Mouse (Mus musculus) cerebellum, adult 2 months (tissue): ENCODE data around the gene Gtsf1l. TPM values are rescaled to one million over a fixed set of nuclear protein-coding genes. Genes with fewer than 3 reads are reported as not detected.

ENCODE experiments used
- DNase-seq, 2 experiments: peaks; one replicate each; pipeline ENCODE4 v3.0.0; 2021
- H3K27ac ChIP-seq: fragments of 200-500 bp; 2 replicates; pipeline ENCODE4 v1.5.1; 2012; ENCODE audit warnings: low read length, control low read depth, inconsistent platforms; ENCODE audit not compliant: insufficient read depth
- H3K27me3 ChIP-seq: fragments of 200-500 bp; 2 replicates; pipeline ENCODE4 v1.6.1; 2012; ENCODE audit warnings: inconsistent platforms, mild to moderate bottlenecking, low read length, moderate library complexity; ENCODE audit not compliant: control insufficient read depth, insufficient read depth
- H3K4me1 ChIP-seq: fragments of 200-500 bp; 2 replicates; pipeline ENCODE4 v1.6.1; 2011; ENCODE audit warnings: low read length; ENCODE audit not compliant: control insufficient read depth, insufficient read depth
- H3K4me3 ChIP-seq: fragments of 200-500 bp; replicated peaks from 2 replicates; pipeline ENCODE3; 2011; ENCODE audit warnings: mild to moderate bottlenecking, low read depth, low read length, control low read depth; ENCODE audit not compliant: insufficient read depth
- CTCF ChIP-seq: fragments of 200-500 bp; IDR thresholded peaks from 2 replicates; pipeline ENCODE4 v1.5.1; 2011; ENCODE audit warnings: low read depth, mild to moderate bottlenecking, control low read depth, low read length, moderate library complexity, borderline replicate concordance; ENCODE audit not compliant: insufficient read depth
- POLR2A ChIP-seq: fragments of 200-500 bp; IDR thresholded peaks from 2 replicates; pipeline ENCODE4 v1.6.1; 2011; ENCODE audit warnings: low read length, control low read depth, borderline replicate concordance; ENCODE audit not compliant: insufficient read depth
- WGBS: fragments of 180-500 bp; shearing (Covaris S2); methylation state at CpG from one replicate; pipeline ENCODE4 v1.1.7; 2018; 5-methylcytosine and 5-hydroxymethylcytosine counted together
- polyA plus RNA-seq: library from polyadenylated mRNA; depleted of rRNA; stranded (reverse); fragments of >200 nt; gene quantifications from 2 replicates; pipeline ENCODE4 v1.2.3, GENCODE M21; 2012

Gtsf1l gene
- polyA plus RNA-seq, 1 experiment = not detected

DNA sequence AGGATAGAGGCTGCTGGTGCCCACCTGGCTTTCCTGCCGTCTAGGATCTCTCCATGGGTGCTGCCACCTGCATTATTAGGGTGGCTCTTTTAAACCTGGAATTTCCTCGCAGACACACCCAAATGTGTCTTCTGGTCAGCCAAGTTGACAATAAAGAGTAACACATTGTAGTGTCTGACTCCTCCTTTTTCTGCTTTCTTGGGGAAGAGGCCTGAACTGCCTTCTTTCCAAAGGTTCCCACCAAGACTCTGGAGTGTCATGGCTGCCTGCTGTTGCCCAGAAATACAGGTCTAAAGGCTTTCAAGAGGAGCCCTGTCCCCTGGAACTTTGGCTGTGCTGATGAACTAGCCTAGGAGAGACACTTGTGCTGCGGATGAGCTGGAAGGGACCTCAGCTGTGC is 3.1 kb downstream of the Gtsf1l start:
- H3K4me3 ChIP-seq = no peak overlapping the region
- no peak overlapping the region for H3K27ac ChIP-seq
- WGBS = 86% methylated on average over 3 of the region's 3 CpGs
- H3K4me1 ChIP-seq = no peaks in the 10 kb centered on the region
- no peak for TF ChIP-seq POLR2A
- TF ChIP-seq CTCF = no peak
- no peaks in the 10 kb centered on the region for H3K27me3 ChIP-seq
- DNase-seq = no peak

DNA sequence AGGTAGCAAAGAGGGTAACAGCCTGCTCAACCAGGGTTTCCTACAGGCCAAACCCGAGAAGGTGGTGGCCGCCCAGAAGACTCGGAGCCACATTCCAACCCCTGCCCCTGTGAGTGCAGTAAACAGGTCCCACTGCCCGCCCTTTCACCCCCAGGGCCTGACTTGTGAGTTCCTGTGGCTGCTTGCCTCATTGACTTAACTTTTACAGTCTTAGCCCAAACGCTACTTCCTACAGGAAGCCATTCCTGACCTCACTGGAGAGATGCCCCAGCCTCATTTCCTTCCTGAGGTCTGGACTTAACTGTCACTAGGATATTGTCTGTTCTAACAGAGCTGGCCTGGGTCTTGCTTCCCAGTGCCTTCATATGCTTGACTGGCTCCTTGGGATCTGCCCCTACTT is 5.1 kb downstream of the Gtsf1l start:
- WGBS = 88% methylated on average over 5 of the region's 5 CpGs
- H3K4me3 ChIP-seq = no peak overlapping the region
- H3K27ac ChIP-seq = no peak overlapping the region
- H3K27me3 ChIP-seq = no peaks in the 10 kb centered on the region
- no peaks in the 10 kb centered on the region for H3K4me1 ChIP-seq
- no peak for TF ChIP-seq POLR2A
- TF ChIP-seq CTCF = no peak
- no peak for DNase-seq

DNA sequence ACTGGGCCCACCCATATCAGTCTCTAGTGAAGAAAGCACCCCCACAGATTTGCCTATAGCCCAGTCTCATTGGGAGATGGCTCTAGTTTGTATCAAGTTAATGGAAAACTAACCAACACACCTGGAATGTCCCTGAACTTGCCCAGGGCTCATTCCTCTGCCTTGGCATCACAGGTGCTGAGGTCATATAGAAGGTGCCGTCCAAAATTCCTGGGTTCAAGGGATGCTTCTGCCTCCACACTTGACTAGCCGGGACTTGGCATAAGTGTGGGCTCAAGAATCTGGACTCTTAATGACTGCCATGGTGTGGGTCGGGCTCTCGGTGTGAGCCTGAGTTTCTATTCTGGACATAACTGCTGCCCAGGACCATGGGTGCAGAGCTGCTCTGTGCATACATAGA is 8.6 kb downstream of the Gtsf1l start:
- H3K27ac ChIP-seq = no peak overlapping the region
- 93% methylated on average over 4 of the region's 4 CpGs for WGBS
- TF ChIP-seq POLR2A = no peak
- TF ChIP-seq CTCF = no peak
- no peaks in the 10 kb centered on the region for H3K4me1 ChIP-seq
- no peak for DNase-seq
- H3K27me3 ChIP-seq = no peaks in the 10 kb centered on the region
- H3K4me3 ChIP-seq = no peak overlapping the region

DNA sequence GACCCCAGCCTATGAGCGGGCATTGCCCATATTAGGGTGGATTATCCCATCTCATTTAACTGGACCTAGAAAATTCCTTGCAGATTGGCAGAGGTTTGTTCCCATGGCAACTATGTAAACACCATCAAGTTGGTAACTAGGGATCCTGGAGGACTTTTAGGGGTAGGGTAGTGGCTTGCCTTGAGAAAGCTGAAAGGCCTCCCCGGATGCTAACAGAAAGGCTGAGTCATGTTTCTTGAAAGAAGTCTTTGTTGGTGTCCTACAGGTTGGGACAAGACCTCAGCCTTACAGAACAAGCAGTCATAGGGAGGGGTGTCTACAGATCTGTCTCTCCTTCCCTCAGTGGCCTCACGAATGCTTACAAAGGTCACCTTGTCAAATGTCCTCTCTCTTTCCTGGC is 12.4 kb downstream of the Gtsf1l start:
- Histone ChIP-seq H3K4me1 (no peaks in the 10 kb centered on the region), H3K4me3 (no peak overlapping the region), H3K27me3 (no peaks in the 10 kb centered on the region), H3K27ac (no peak overlapping the region)
- no peak for TF ChIP-seq CTCF
- TF ChIP-seq POLR2A = no peak
- no peak for DNase-seq
- WGBS = 74% methylated on average over 3 of the region's 3 CpGs

DNA sequence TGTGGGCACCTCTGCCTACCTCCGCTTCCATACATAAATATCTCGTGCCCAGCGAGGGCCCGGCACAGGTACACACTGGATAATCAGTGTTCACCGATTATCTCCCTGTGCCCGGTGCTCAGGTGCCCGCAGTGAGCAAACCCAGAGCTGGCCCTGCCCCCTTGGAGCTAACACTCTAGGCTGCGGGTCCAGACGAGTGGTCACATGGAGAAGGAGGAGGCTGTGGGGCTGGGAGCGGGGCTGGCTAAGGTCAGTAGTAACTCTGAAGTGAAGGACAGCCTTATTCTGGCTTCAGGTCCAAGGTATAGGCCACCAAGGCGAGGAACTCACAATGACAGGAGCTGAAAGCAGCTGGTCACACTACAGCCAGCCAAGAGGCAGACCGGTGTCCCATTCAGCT is 12.8 kb downstream of the Gtsf1l start:
- no peak for TF ChIP-seq CTCF
- TF ChIP-seq POLR2A = no peak
- no peak overlapping the region for H3K4me3 ChIP-seq
- H3K27ac ChIP-seq = no peak overlapping the region
- DNase-seq = no peak
- H3K4me1 ChIP-seq = no peaks in the 10 kb centered on the region
- WGBS = 85% methylated on average over 12 of the region's 12 CpGs
- no peaks in the 10 kb centered on the region for H3K27me3 ChIP-seq

DNA sequence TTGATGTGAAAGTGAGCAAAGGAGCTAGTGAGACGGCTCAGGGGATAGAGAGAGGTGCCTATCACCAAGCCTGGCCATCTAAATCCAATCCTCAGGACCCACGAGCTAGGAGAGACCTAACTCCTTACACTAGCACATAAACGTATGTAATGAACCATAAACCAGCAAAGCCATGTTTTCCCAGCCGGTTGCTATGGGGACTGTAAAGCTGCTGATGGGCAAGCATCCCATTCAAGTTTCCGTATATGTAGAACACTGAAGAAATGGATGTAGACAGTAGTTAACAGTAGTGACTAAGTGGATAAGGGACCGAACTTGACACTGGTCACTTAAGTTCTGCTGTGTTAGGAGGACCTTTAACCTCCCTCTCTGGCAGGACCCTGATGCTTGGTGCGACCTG is 13.6 kb downstream of the Gtsf1l start:
- no peak for DNase-seq
- H3K4me1 ChIP-seq = no peaks in the 10 kb centered on the region
- no peaks in the 10 kb centered on the region for H3K27me3 ChIP-seq
- no peak overlapping the region for H3K4me3 ChIP-seq
- WGBS = 83% methylated on average over 7 of the region's 7 CpGs
- H3K27ac ChIP-seq = no peak overlapping the region
- TF ChIP-seq POLR2A (no peak), CTCF (no peak)

DNA sequence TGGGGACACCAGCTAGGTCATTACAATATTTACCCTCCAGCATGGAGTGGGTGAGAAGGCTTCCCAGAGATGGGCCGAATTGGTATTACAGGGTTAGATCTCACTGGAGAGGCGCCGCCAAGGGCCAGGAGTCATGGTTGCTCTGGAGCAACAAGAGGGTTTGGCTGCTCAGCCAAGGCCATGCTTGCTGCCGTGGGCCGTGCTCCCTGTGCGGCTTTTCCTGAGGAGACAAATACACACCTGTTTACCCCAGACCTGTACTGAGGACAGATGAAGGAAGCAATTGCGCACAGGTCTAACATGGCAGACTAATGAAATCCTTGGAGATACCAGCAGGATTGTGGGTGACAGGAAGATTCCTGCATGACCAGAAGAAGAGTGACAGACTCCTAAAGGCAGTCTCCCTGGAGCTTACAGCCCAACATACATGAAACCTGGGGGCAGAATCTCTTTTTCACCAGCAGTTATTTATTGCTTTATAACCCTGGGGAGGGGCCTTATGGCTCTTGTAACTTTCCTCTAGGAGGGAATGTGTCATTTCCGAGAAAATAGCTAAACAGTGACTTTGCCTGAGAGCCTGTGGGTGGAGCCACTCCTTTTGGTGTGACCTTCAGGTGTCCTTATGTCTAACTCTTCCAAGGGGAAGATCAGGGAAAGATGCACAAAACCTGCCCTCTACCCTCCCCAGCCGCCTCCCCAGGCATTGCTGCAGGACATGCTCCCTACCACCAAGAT is 14.5 kb downstream of the Gtsf1l start:
- no peak for DNase-seq
- H3K27ac ChIP-seq = no peak overlapping the region
- WGBS = 95% methylated on average over 9 of the region's 9 CpGs
- H3K4me3 ChIP-seq = no peak overlapping the region
- H3K27me3 ChIP-seq = no peaks in the 10 kb centered on the region
- TF ChIP-seq CTCF (no peak), POLR2A (no peak)
- H3K4me1 ChIP-seq = no peaks in the 10 kb centered on the region

DNA sequence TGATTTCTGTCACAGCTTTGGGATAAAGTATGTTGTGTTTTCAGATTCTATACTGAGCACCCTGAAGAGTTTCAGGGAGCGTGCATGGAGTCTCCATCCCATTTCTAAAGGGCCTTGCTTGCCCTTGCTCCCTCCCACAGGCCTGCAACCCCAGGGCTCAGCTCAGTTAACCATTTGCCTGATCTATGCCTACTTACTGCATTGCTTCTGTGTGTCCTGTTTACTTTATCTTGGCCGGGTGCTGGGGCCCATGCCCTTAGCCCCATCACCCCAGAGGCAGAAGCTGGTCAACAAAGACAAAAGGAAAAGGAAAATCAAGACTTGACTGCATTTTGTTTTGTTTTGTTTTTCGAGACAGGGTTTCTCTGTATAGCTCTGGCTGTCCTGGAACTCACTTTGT is 16.1 kb downstream of the Gtsf1l start:
- 95% methylated on average over 3 of the region's 3 CpGs for WGBS
- TF ChIP-seq POLR2A (no peak), CTCF (no peak)
- no peak overlapping the region for H3K4me3 ChIP-seq
- H3K4me1 ChIP-seq = no peaks in the 10 kb centered on the region
- H3K27ac ChIP-seq = no peak overlapping the region
- H3K27me3 ChIP-seq = no peaks in the 10 kb centered on the region
- no peak for DNase-seq

DNA sequence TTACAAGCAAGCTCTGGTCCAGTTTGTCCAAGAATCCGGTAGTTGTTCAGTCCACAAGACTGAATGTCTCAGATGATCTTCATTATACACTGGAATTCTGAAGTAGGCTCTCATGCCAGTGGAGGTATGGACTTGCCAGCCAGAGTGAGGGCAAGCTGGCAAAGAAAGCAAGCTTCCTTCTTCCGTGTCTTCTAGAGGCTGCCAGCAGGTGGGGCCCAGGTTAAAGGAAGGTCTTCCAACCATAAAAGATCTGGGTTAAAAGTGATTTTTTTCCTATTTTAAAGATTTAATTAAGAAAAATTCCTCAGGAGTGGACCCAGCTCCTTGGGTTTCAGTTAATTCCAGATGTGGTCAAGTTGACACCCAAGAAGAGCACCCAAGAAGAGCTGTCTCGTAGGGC is 17.4 kb downstream of the Gtsf1l start:
- no peak for TF ChIP-seq POLR2A
- no peak for TF ChIP-seq CTCF
- no peaks in the 10 kb centered on the region for H3K27me3 ChIP-seq
- WGBS = 75% methylated on average over 3 of the region's 3 CpGs
- no peak for DNase-seq
- no peaks in the 10 kb centered on the region for H3K4me1 ChIP-seq
- H3K4me3 ChIP-seq = no peak overlapping the region
- no peak overlapping the region for H3K27ac ChIP-seq
